Mouse (Mus musculus): ENCODE results near the gene Mc3r. TPM values are rescaled to one million over a fixed set of nuclear protein-coding genes. Genes with fewer than 3 reads are reported as not detected.

Gene Mc3r
- polyA plus RNA-seq (2015; fragmentation: Nextera tagmentation; extraction: Ambion mirVana), result not detected in 2 replicates

DNA sequence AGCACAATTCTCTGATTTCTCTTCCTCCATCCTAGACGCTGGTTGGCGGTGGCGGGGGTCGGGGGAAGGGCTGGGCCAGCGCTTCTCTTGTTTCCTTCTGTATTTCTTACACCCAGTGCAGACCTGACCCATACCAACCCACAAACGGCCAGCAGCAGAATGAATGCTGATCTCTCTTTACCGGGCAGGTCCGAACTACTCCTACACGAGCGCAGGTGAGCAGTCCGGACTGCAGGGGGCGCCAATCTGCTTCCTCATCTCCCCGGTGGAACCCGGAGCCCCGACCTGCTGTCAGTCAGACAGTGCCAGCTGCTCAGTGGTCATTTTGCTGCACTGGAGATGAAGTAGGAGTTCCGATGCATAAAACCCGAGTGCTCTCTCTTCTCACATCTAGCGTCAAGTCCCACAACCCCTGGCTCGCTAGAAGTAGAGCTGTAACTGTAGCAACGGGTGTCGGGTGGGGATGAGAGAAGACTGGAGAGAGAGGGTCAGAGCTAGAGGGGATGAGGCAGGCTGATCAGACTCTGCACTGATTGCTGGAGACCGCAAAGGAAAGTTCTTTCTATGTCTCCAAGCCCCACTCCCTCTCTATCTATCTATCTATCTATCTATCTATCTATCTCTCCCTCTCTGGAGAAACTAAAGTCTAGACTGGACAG lies at the start of gene Mc3r:
Mc3r (plus strand) TSS at position 387 of the 659 bp plus-strand sequence.
- no peak within 1 kb of the TSS for H3K4me2 ChIP-seq
- no peak within 1 kb of the TSS for H3K27ac ChIP-seq
- no peak within 1 kb of the TSS for H3K4me3 ChIP-seq
- H3K27me3 ChIP-seq, result peaks cover 36% of the 10 kb centered on the region
- no peaks in the 10 kb centered on the region for H3K4me1 ChIP-seq
- H3K9me3 ChIP-seq, result no peaks in the 10 kb centered on the region
- H3K36me3 ChIP-seq, result no peaks in the 10 kb centered on the region
- 10% methylated on average over 22 of the region's 22 CpGs for WGBS
- no peak; the same call in 1 of the 2 replicates for ATAC-seq (ENCODE audit: borderline replicate concordance, extremely low read depth, low FRiP score, low TSS enrichment)
- no peak within 1 kb of the TSS for H3K9ac ChIP-seq

DNA sequence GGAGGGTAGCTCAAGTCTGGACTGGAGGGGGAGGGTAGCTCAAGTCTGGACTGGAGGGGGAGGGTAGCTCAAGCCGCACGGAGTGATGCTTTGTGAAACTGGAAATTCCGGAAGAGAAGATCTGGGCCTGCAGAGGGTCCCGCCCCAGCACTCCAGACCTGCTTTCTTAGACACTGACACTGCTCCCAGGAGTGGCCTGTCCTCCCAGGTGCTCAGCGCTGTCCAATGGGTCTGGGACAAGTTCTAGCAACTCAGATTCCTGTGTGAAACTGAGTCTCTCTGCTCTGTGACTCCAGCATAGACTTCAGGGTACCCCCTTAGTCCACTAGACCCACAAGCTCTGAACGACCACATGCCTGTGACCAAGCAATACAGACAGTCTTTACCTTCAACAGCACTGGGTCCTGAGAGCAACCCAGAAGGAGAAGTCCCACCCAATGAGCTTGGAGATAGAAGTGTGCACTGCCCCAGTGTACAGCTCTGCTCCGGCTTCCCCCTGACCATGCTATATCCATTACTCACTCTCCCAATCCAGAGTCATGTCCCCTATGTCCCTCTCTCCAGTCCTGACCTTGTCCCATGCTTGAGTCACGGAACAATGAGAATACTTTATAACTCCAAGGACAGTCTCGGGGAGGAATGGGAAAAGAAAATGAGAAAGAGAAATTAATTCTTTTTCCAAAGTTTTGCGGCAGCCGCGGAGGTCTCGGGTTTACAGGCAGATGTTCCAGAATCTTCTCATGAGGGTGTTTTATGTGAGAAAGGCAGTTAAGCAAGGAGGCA lies 46.1 kb upstream of the Mc3r start:
- no peak for ATAC-seq (ENCODE audit: borderline replicate concordance, extremely low read depth, low FRiP score, low TSS enrichment)
- no peaks in the 10 kb centered on the region for H3K36me3 ChIP-seq
- WGBS, result 78% methylated on average over 13 of the region's 13 CpGs
- H3K27ac ChIP-seq, result no peak overlapping the region
- H3K4me1 ChIP-seq, result no peaks in the 10 kb centered on the region
- no peak overlapping the region for H3K9ac ChIP-seq
- H3K4me3 ChIP-seq, result no peak overlapping the region
- no peak overlapping the region for H3K4me2 ChIP-seq
- no peaks in the 10 kb centered on the region for H3K9me3 ChIP-seq
- no peaks in the 10 kb centered on the region for H3K27me3 ChIP-seq

- no peaks in the 10 kb centered on the region for H3K36me3 ChIP-seq
- H3K4me3 ChIP-seq, result no peak overlapping the region
- H3K4me1 ChIP-seq, result no peaks in the 10 kb centered on the region
- H3K4me2 ChIP-seq, result no peak overlapping the region
- no peaks in the 10 kb centered on the region for H3K27me3 ChIP-seq
- H3K9me3 ChIP-seq, result no peaks in the 10 kb centered on the region
- H3K27ac ChIP-seq, result no peak overlapping the region
- WGBS, result 6% methylated on average over 11 of the region's 11 CpGs
- no peak overlapping the region for H3K9ac ChIP-seq
- ATAC-seq (ENCODE audit: borderline replicate concordance, extremely low read depth, low FRiP score, low TSS enrichment), result no peak
Measured at GRCm38 (mm10) chr2:172207003-172207402, 41.3 kb upstream of the Mc3r start.

- Histone ChIP-seq H3K9ac (no peak overlapping the region), H3K36me3 (no peaks in the 10 kb centered on the region), H3K4me1 (no peaks in the 10 kb centered on the region), H3K27me3 (no peaks in the 10 kb centered on the region), H3K4me3 (no peak overlapping the region), H3K9me3 (no peaks in the 10 kb centered on the region), H3K27ac (no peak overlapping the region), H3K4me2 (no peak overlapping the region)
- no peak for ATAC-seq (ENCODE audit: borderline replicate concordance, extremely low read depth, low FRiP score, low TSS enrichment)
- WGBS, result 30% methylated on average over 8 of the region's 8 CpGs
Measured at GRCm38 (mm10) chr2:172213480-172213879, 34.8 kb upstream of the Mc3r start.

DNA sequence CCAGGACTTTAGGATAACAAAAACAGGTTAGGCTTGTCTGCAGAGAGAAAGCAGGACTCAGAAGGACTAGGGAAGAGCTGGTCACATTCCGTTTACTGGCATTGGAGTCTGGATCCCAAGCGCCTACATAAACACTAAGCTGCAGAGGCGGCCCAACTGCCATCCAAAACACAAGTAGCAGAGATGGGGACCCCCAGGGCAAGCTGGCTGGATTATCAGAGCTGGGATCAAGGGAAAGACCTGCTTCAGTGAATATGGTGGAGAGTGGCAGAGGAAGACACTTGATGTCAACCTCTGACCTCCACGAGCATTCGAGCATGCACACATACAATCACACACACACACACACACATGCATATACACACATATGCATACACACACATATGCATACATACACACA lies 34.0 kb upstream of the Mc3r start:
- H3K9ac ChIP-seq, result no peak overlapping the region
- no peaks in the 10 kb centered on the region for H3K4me1 ChIP-seq
- no peaks in the 10 kb centered on the region for H3K27me3 ChIP-seq
- H3K9me3 ChIP-seq, result no peaks in the 10 kb centered on the region
- no peak for ATAC-seq (ENCODE audit: borderline replicate concordance, extremely low read depth, low FRiP score, low TSS enrichment)
- no peaks in the 10 kb centered on the region for H3K36me3 ChIP-seq
- H3K4me3 ChIP-seq, result no peak overlapping the region
- H3K4me2 ChIP-seq, result no peak overlapping the region
- no peak overlapping the region for H3K27ac ChIP-seq
- WGBS, result 76% methylated on average over 5 of the region's 5 CpGs

DNA sequence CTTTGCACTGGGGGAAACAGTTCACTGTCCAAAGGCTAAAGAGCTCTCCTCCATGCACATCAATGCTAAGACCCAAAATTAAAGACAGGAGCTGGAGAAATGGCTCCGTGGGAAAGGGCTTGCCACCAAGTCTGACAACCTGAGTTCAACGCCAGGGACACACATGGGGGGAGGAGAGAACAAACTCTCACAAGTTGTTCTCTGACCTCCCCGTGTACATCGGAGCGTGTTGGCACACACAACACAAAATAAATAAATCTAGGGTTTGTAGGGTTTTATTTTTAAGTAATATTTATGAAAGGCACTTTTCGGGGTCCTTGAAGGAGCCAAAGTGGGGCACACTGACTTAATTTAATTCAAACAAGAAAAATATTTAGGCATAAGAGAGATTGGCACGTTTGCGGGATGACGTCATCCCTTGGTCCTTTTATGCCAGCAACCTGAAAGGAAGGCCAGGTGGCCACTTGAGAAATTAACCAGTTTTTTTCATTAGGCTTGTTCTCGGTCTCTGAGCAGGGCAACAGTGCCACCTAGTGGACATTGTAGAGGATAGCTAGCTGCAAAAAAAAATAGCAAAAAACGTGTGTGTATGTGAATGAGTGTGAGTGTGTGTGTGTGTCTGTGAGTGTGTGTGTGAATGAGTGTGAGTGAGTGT lies 32.7 kb upstream of the Mc3r start:
- WGBS, result 18% methylated on average over 11 of the region's 11 CpGs
- Histone ChIP-seq H3K36me3 (no peaks in the 10 kb centered on the region), H3K4me1 (no peaks in the 10 kb centered on the region), H3K27ac (no peak overlapping the region), H3K4me3 (no peak overlapping the region), H3K27me3 (no peaks in the 10 kb centered on the region), H3K9ac (no peak overlapping the region), H3K4me2 (peak overlapping the region; percentile 29; the same call in 1 of the 2 replicates), H3K9me3 (no peaks in the 10 kb centered on the region)
- no peak for ATAC-seq (ENCODE audit: borderline replicate concordance, extremely low read depth, low FRiP score, low TSS enrichment)

DNA sequence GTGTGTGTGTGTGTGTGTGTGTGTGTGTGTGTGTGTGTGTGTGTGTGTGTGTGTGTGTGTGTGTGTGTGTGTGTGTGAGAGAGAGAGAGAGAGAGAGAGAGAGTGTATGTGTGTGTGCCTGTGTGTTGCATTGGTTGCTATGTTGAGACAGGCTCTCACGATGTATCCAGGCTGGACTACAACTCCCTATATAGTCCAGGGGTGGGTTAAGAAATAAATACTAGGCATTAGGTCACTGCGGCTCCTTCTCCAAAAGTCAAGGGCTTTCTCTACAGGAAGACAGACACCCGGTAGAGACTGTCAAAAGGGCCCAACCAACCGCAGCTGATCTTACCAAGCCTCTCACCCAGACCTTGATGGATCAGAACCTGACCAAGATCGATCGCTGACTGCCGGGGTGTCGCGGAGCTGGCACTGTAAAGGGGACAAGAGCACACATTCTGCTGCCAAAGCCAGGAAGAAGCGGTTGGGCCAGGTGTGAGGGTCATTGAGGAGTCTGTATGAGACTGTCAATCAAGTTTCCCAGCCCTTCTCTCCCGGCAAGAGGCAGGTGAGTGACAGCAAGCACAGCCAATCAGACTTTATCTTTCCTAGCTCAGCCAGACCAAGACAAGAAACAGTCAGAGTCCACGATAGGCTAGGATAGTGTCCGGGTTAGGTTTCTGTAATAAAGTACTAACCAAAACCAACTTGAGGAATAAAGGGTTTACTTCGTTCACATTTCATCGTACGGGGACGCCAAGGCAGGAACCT lies 32.0 kb upstream of the Mc3r start:
- ATAC-seq (ENCODE audit: borderline replicate concordance, extremely low read depth, low FRiP score, low TSS enrichment), result no peak
- Histone ChIP-seq H3K9ac (no peak overlapping the region), H3K4me1 (no peaks in the 10 kb centered on the region), H3K9me3 (no peaks in the 10 kb centered on the region), H3K4me2 (no peak overlapping the region), H3K27ac (no peak overlapping the region), H3K36me3 (no peaks in the 10 kb centered on the region), H3K4me3 (no peak overlapping the region), H3K27me3 (no peaks in the 10 kb centered on the region)
- 53% methylated on average over 17 of the region's 17 CpGs for WGBS

- Histone ChIP-seq H3K27ac (no peak overlapping the region), H3K9ac (no peak overlapping the region), H3K4me3 (no peak overlapping the region), H3K4me2 (no peak overlapping the region), H3K27me3 (peaks cover 6% of the 10 kb centered on the region; the same call in 1 of the 2 replicates), H3K4me1 (no peaks in the 10 kb centered on the region), H3K9me3 (no peaks in the 10 kb centered on the region), H3K36me3 (no peaks in the 10 kb centered on the region)
- no peak for ATAC-seq (ENCODE audit: borderline replicate concordance, extremely low read depth, low FRiP score, low TSS enrichment)
- WGBS, result 48% methylated on average over 7 of the region's 8 CpGs
Measured at GRCm38 (mm10) chr2:172217886-172218285, 30.4 kb upstream of the Mc3r start.

DNA sequence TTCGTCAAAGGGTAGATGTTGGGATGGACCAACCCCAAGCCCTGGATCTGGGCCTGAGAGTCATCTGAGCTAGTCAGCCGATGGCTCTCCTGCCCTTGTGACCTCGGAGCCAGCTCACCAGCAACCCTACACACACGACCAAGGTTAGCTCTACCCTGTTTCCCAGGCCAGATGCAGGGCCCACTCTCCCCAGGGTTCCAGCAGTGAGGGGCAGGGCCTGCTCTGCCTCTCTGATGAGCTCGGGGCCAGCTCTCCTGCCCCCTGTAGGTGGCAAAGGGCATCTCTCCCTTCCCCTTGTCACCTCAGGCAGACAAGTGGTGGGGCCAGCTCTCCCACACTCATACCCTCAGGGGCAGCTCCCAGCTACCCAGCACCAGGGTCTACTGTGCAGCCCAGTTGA lies 29.1 kb upstream of the Mc3r start:
- Histone ChIP-seq H3K4me3 (no peak overlapping the region), H3K27ac (no peak overlapping the region), H3K9me3 (no peaks in the 10 kb centered on the region), H3K9ac (no peak overlapping the region), H3K36me3 (no peaks in the 10 kb centered on the region), H3K4me1 (no peaks in the 10 kb centered on the region), H3K27me3 (peaks cover 6% of the 10 kb centered on the region; the same call in 1 of the 2 replicates), H3K4me2 (no peak overlapping the region)
- 60% methylated on average over 5 of the region's 5 CpGs for WGBS
- no peak for ATAC-seq (ENCODE audit: borderline replicate concordance, extremely low read depth, low FRiP score, low TSS enrichment)

- WGBS, result 10% methylated on average over 16 of the region's 16 CpGs
- Histone ChIP-seq H3K4me2 (no peak overlapping the region), H3K4me1 (no peaks in the 10 kb centered on the region), H3K27me3 (peaks cover 6% of the 10 kb centered on the region; the same call in 1 of the 2 replicates), H3K36me3 (no peaks in the 10 kb centered on the region), H3K9ac (no peak overlapping the region), H3K27ac (no peak overlapping the region), H3K4me3 (no peak overlapping the region), H3K9me3 (no peaks in the 10 kb centered on the region)
- no peak for ATAC-seq (ENCODE audit: borderline replicate concordance, extremely low read depth, low FRiP score, low TSS enrichment)
Measured at GRCm38 (mm10) chr2:172221656-172222393, 26.5 kb upstream of the Mc3r start.

DNA sequence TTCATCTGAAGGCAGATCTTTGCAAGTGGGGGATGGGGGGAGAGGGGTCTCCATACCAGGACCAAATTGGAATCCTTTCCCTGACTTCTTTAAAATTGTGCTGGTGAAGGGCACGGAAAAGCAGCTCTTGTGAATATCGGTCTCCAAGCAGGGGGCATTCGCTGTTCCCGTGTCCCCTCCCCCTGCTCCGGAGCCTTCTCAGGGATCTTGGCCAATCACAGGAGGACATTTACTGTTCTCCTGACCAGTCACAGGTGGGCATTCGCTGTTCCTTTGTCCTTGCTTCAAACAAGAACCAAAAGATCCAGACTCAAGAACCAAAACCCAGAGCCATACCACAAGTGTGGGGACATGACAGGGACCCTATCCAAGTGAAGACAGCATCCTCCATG lies 25.9 kb upstream of the Mc3r start:
- H3K4me3 ChIP-seq, result no peak overlapping the region
- no peak overlapping the region for H3K27ac ChIP-seq
- H3K9me3 ChIP-seq, result no peaks in the 10 kb centered on the region
- WGBS, result 20% methylated on average over 6 of the region's 6 CpGs
- H3K9ac ChIP-seq, result no peak overlapping the region
- H3K36me3 ChIP-seq, result no peaks in the 10 kb centered on the region
- no peak overlapping the region for H3K4me2 ChIP-seq
- ATAC-seq (ENCODE audit: borderline replicate concordance, extremely low read depth, low FRiP score, low TSS enrichment), result no peak
- no peaks in the 10 kb centered on the region for H3K4me1 ChIP-seq
- peaks cover 6% of the 10 kb centered on the region; the same call in 1 of the 2 replicates for H3K27me3 ChIP-seq
